Mouse (Mus musculus) stomach, embryonic 14.5 days (tissue): ENCODE results near the gene Gm45233. TPM values are rescaled to one million over a fixed set of nuclear protein-coding genes. Genes with fewer than 3 reads are reported as not detected.

Experiments
- ATAC-seq: fragments of 200-750 bp; cut with Nextera tagmentation; 2 replicates; pipeline ENCODE4 v1.8.0; 2017; ENCODE audit warnings: low read depth, moderate TSS enrichment; ENCODE audit not compliant: insufficient number of reproducible peaks, insufficient read depth, low FRiP score
- H3K27ac ChIP-seq: fragments of 300-500 bp; sonication (generic); 2 replicates; pipeline ENCODE4 v1.5.1; 2014; ENCODE audit warnings: mild to moderate bottlenecking, low read length, moderate library complexity, mixed read lengths
- H3K27me3 ChIP-seq: fragments of 300-500 bp; sonication (generic); 2 replicates; pipeline ENCODE4 v1.6.1; 2014; ENCODE audit warnings: low read length, control low read depth, mixed read lengths; ENCODE audit not compliant: control insufficient read depth, insufficient read depth
- H3K36me3 ChIP-seq: fragments of 300-500 bp; sonication (generic); 2 replicates; pipeline ENCODE4 v1.6.1; 2014; ENCODE audit warnings: mild to moderate bottlenecking, control low read depth, low read length, moderate library complexity, mixed read lengths; ENCODE audit not compliant: control insufficient read depth, insufficient read depth
- H3K4me1 ChIP-seq: fragments of 300-500 bp; sonication (generic); 2 replicates; pipeline ENCODE4 v1.6.1; 2014; ENCODE audit warnings: low read length, control low read depth, mixed read lengths; ENCODE audit not compliant: control insufficient read depth, insufficient read depth
- H3K4me2 ChIP-seq: fragments of 300-500 bp; sonication (generic); replicated peaks from 2 replicates; pipeline ENCODE4 v1.6.1; 2014; ENCODE audit warnings: low read depth, low read length, control low read depth
- H3K4me3 ChIP-seq: fragments of 300-500 bp; sonication (generic); 2 replicates; pipeline ENCODE4 v1.5.1; 2014; ENCODE audit warnings: low read depth, low read length, control low read depth
- H3K9ac ChIP-seq: fragments of 300-500 bp; sonication (generic); replicated peaks from 2 replicates; pipeline ENCODE4 v1.6.1; 2014; ENCODE audit warnings: low read depth, mild to moderate bottlenecking, control low read depth, low read length, moderate library complexity, mixed read lengths
- H3K9me3 ChIP-seq: fragments of 300-500 bp; sonication (generic); 2 replicates; pipeline ENCODE4 v1.6.1; 2016; ENCODE audit warnings: low read depth, low read length, control low read depth; ENCODE audit not compliant: control insufficient read depth
- WGBS: fragments of 180-500 bp; shearing (Covaris S2); extraction: QIAGEN DNeasy Blood & Tissue Kit; methylation state at CpG from one replicate; pipeline ENCODE4 v1.1.7; 2014; 5-methylcytosine and 5-hydroxymethylcytosine counted together
- microRNA-seq: library from miRNA; unstranded; fragments of <30 nt; microRNA quantifications from one replicate; pipeline ENCODE4, GENCODE M21; 2016
- polyA plus RNA-seq: library from polyadenylated mRNA; unstranded; fragments of >200 nt; fragmentation: Nextera tagmentation; extraction: Ambion mirVana; gene quantifications from 2 replicates; pipeline ENCODE4 v1.2.1, GENCODE M21; 2014

The Gm45233 gene
- polyA plus RNA-seq, 1 experiment from 2014 or later, result 0.30 TPM

DNA sequence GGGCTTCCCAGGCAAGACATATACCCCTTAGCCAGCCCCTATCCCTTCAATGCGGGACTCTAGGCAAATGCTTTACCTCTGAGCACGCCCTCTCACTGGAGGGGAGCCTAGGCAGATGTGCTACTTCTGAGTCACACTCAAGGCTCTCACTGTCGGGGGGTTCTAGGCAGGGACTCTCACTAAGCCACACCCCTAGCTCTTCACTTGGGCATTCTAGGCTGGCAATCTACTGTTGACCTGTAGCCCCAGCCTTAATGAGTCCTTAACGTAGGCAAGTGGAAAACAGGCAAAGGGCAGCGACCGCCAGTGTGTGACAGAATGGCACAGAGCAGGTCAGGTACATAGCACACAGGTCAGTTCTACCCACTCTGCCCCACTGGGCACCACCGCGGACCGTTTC, 46.9 kb downstream of the Gm45233 start:
- no peak overlapping the region for H3K4me3 ChIP-seq
- H3K27me3 ChIP-seq, result 0 out of 2 replicates have a peak, but pooled peaks cover 3% of the 10 kb centered on the region
- H3K36me3 ChIP-seq, result no peaks in the 10 kb centered on the region
- H3K4me2 ChIP-seq, result no peak overlapping the region
- no peak for ATAC-seq
- no peak overlapping the region for H3K27ac ChIP-seq
- H3K9me3 ChIP-seq, result no peaks in the 10 kb centered on the region
- 61% methylated on average over 9 of the region's 9 CpGs for WGBS
- no peaks in the 10 kb centered on the region for H3K4me1 ChIP-seq
- no peak overlapping the region for H3K9ac ChIP-seq

GRCm38 (mm10) chr7:43495343-43496021, 51.6 kb downstream of the Gm45233 start:
- no peak overlapping the region for H3K4me2 ChIP-seq
- H3K27me3 ChIP-seq, result no peaks in the 10 kb centered on the region
- H3K36me3 ChIP-seq, result no peaks in the 10 kb centered on the region
- no peak for ATAC-seq
- H3K4me1 ChIP-seq, result no peaks in the 10 kb centered on the region
- no peak overlapping the region for H3K9ac ChIP-seq
- H3K27ac ChIP-seq, result no peak overlapping the region
- no peak overlapping the region for H3K4me3 ChIP-seq
- WGBS, result 20% methylated on average over 21 of the region's 21 CpGs
- H3K9me3 ChIP-seq, result no peaks in the 10 kb centered on the region

DNA sequence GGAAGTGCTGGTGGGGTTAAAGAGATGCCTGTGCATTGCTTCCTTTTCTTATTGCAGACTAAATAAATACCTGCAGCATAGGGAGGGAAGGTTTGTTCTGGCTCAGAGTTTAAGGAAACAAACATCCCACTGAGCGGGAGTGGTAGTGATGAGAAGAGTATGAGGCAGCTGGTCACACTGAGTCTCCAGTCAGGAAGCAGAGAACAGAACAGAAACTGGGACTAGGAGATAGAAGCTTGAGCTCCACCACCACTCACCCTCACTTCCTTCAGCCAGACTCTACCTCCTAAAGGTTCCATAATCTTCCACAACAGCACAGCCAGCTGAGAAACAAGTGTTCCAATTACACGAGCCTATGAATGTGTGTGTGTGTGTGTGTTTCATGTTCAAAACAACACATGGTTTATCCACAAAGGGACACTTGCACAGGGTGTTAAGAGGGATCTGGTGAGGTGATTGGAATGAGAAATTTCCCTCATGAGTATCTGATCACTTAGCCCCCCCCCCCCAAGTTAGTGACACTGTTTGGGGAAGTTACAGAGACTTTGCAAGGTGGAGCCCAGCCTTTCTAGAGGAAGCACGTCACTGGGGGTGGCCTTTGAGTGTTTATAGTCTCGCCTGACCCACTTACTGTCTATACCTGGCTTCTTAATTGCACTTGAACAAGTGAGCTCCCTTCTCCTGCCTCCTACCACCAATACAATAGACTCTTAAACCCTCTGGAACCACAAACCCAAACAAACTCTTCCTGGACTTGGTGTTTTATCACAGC, 68.0 kb downstream of the Gm45233 start:
- Histone ChIP-seq H3K27me3 (no peaks in the 10 kb centered on the region), H3K4me1 (no peaks in the 10 kb centered on the region), H3K4me2 (no peak overlapping the region), H3K36me3 (no peaks in the 10 kb centered on the region), H3K9me3 (no peaks in the 10 kb centered on the region), H3K4me3 (no peak overlapping the region), H3K27ac (no peak overlapping the region), H3K9ac (no peak overlapping the region)
- ATAC-seq, result no peak
- 43% methylated on average over 4 of the region's 4 CpGs for WGBS

DNA sequence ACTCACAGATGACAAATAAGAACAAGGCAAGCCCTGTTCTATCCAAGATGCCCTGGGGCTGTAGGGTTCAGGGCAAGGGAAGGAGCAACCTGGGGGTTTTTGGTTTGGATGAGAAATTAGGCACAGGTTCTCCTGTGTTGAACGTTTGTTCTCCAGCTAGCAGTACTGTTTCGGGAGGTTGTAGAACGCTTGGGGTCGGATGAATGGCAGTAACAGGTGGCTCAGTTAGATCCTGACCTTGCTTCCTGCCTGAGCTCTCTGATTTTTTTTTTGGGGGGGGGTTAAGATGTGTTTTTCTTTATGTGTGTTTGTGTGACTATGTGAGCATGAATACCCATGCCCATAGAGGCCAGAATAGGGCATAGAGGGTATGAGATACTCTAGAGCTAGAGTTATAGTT, 68.6 kb downstream of the Gm45233 start:
- Histone ChIP-seq H3K36me3 (no peaks in the 10 kb centered on the region), H3K27me3 (no peaks in the 10 kb centered on the region), H3K9ac (no peak overlapping the region), H3K4me2 (no peak overlapping the region), H3K4me1 (no peaks in the 10 kb centered on the region), H3K27ac (no peak overlapping the region), H3K4me3 (no peak overlapping the region), H3K9me3 (no peaks in the 10 kb centered on the region)
- no peak for ATAC-seq
- WGBS, result 84% methylated on average over 4 of the region's 4 CpGs

Small RNA genes lying within 50 kb of the gene (microRNA-seq; reads per million reads assigned to microRNA genes)
- gene Mir7051, result 0.78 reads per million

Other genes starting within 250 kb of the Gm45233 start
- 14.0 and 15.5 TPM in 2 replicates for gene Zfp715, start 130.8 kb upstream of the Gm45233 start, polyA plus RNA-seq
- gene Siglecf, start 92.8 kb upstream of the Gm45233 start, polyA plus RNA-seq, result 0.25 TPM in 1 of 2 replicates, not detected in the other
- 0.15 and 0.19 TPM in 2 replicates for gene Siglecg, start 35.9 kb upstream of the Gm45233 start, polyA plus RNA-seq
- not detected in 2 replicates for gene Lim2, start 16.5 kb upstream of the Gm45233 start, polyA plus RNA-seq
- gene Nkg7, start 7.1 kb upstream of the Gm45233 start, polyA plus RNA-seq, result 0.39 and 1.4 TPM in 2 replicates
- not detected in 2 replicates for gene Cldnd2, start 3.3 kb upstream of the Gm45233 start, polyA plus RNA-seq
- gene Etfb, start within 50 bp of the Gm45233 start, polyA plus RNA-seq, result 290 and 313 TPM in 2 replicates
- 3.0 and 6.1 TPM in 2 replicates for gene Vsig10l, start 19.0 kb downstream of the Gm45233 start, polyA plus RNA-seq
- 0.75 and 0.91 TPM in 2 replicates for gene Iglon5, start 45.9 kb downstream of the Gm45233 start, polyA plus RNA-seq
- not detected in 2 replicates for gene 4931406B18Rik, start 61.8 kb downstream of the Gm45233 start, polyA plus RNA-seq
- 1.9 and 4.3 TPM in 2 replicates for gene Cd33, start 100.3 kb downstream of the Gm45233 start, polyA plus RNA-seq
- 3.2 and 5.0 TPM in 2 replicates for gene Zfp658, start 118.1 kb downstream of the Gm45233 start, polyA plus RNA-seq
- gene Zfp719, start 135.5 kb downstream of the Gm45233 start, polyA plus RNA-seq, result 14.7 and 14.8 TPM in 2 replicates
- 0.23 and 0.36 TPM in 2 replicates for gene Zfp819, start 163.0 kb downstream of the Gm45233 start, polyA plus RNA-seq
- gene Ceacam18, start 190.6 kb downstream of the Gm45233 start, polyA plus RNA-seq, result 0.17 TPM in 1 of 2 replicates, not detected in the other
- gene Siglece, start 216.0 kb downstream of the Gm45233 start, polyA plus RNA-seq, result 0.80 and 0.95 TPM in 2 replicates
- gene Ctu1, start 227.9 kb downstream of the Gm45233 start, polyA plus RNA-seq, result 11.0 TPM in 2 replicates
- gene Klk14, start 246.3 kb downstream of the Gm45233 start, polyA plus RNA-seq, result 0.32 TPM in 1 of 2 replicates, not detected in the other